Mouse (Mus musculus) stomach, embryonic 15.5 days (tissue): ENCODE results near the gene Olfr1340. TPM values are rescaled to one million over a fixed set of nuclear protein-coding genes. Genes with fewer than 3 reads are reported as not detected.

ENCODE experiments used
- ATAC-seq: fragments of 200-750 bp; cut with Nextera tagmentation; 2 replicates; pipeline ENCODE4 v1.8.0; 2017; ENCODE audit warnings: low read depth, moderate number of reproducible peaks, moderate TSS enrichment; ENCODE audit not compliant: insufficient read depth, low FRiP score
- H3K27ac ChIP-seq: fragments of 300-500 bp; sonication (generic); 2 replicates; pipeline ENCODE4 v1.5.1; 2015; ENCODE audit warnings: mild to moderate bottlenecking, inconsistent platforms
- H3K27me3 ChIP-seq: fragments of 300-500 bp; sonication (generic); replicated peaks from 2 replicates; pipeline ENCODE4 v1.6.1; 2015; ENCODE audit warnings: inconsistent platforms
- H3K36me3 ChIP-seq: fragments of 300-500 bp; sonication (generic); 2 replicates; pipeline ENCODE4 v1.6.1; 2015; ENCODE audit warnings: inconsistent platforms
- H3K4me1 ChIP-seq: fragments of 300-500 bp; sonication (generic); 2 replicates; pipeline ENCODE4 v1.6.1; 2015; ENCODE audit warnings: inconsistent platforms
- H3K4me2 ChIP-seq: fragments of 300-500 bp; sonication (generic); 2 replicates; pipeline ENCODE4 v1.6.1; 2015; ENCODE audit warnings: mild to moderate bottlenecking, inconsistent platforms
- H3K4me3 ChIP-seq: fragments of 300-500 bp; sonication (generic); replicated peaks from 2 replicates; pipeline ENCODE4 v1.5.1; 2015; ENCODE audit warnings: inconsistent platforms
- H3K9ac ChIP-seq: fragments of 300-500 bp; sonication (generic); 2 replicates; pipeline ENCODE4 v1.6.1; 2015; ENCODE audit warnings: inconsistent platforms
- H3K9me3 ChIP-seq: fragments of 300-500 bp; sonication (generic); 2 replicates; pipeline ENCODE4 v1.6.1; 2016; ENCODE audit warnings: inconsistent platforms
- WGBS: fragments of 180-500 bp; shearing (Covaris S2); methylation state at CpG from one replicate; pipeline ENCODE4 v1.1.7; 2015; 5-methylcytosine and 5-hydroxymethylcytosine counted together
- polyA plus RNA-seq: library from polyadenylated mRNA; unstranded; fragments of >200 nt; fragmentation: Nextera tagmentation; extraction: Ambion mirVana; gene quantifications from 2 replicates; pipeline ENCODE4 v1.2.1, GENCODE M21; 2015

The Olfr1340 gene
- polyA plus RNA-seq, 1 experiment from 2014 or later: not detected

DNA sequence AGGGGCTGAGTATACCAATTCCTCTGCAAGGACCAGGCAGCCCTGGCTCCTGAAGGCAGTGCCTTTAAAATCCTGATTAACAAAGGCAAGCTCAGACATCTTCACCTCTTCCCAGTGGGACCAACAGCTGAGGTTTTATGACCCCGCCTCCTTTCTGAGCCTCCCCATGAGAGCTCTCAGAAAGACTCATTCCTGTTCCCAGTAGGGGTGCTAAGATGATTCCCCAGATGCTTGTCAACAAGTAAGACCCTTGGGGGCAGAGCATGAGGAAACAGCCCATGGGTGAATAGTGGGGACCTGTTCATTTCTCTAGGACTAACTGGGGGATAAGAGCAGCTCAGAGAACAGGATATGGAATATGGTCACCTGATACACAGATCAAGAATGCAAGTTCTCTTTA is 38.7 kb downstream of the Olfr1340 start, which contains the start of gene Olfr1338:
TSS of gene Olfr1338 (minus strand) at position 101 of the 400 bp plus-strand sequence.
- Histone ChIP-seq H3K4me1 (no peaks in the 10 kb centered on the region), H3K4me3 (no peak within 1 kb of the TSS), H3K27ac (no peak within 1 kb of the TSS), H3K36me3 (no peaks in the 10 kb centered on the region), H3K27me3 (no peaks in the 10 kb centered on the region), H3K4me2 (no peak within 1 kb of the TSS), H3K9ac (no peak within 1 kb of the TSS), H3K9me3 (no peaks in the 10 kb centered on the region)
- no peak for ATAC-seq
- WGBS: 79% methylated on average over 1 of the region's 1 CpGs

Other genes starting within 250 kb of the Olfr1340 start
- 20.6 and 22.9 TPM in 2 replicates for gene Tie1, start 230.1 kb upstream of the Olfr1340 start, polyA plus RNA-seq
- gene 2610528J11Rik, start 193.1 kb upstream of the Olfr1340 start, polyA plus RNA-seq: 30.4 and 33.8 TPM in 2 replicates
- gene Tmem125, start 176.1 kb upstream of the Olfr1340 start, polyA plus RNA-seq: 8.7 and 10.1 TPM in 2 replicates
- gene Cfap57, start 99.4 kb upstream of the Olfr1340 start, polyA plus RNA-seq: 0.06 and 0.33 TPM in 2 replicates
- gene Ebna1bp2, start 99.3 kb upstream of the Olfr1340 start, polyA plus RNA-seq: 129 and 151 TPM in 2 replicates
- not detected in 2 replicates for gene Olfr62, start 61.2 kb upstream of the Olfr1340 start, polyA plus RNA-seq
- not detected in 2 replicates for gene Olfr1342, start 27.4 kb upstream of the Olfr1340 start, polyA plus RNA-seq
- gene Olfr1341, start 16.6 kb upstream of the Olfr1340 start, polyA plus RNA-seq: not detected in 2 replicates
- gene Olfr1339, start 12.0 kb downstream of the Olfr1340 start, polyA plus RNA-seq: not detected in 2 replicates
- gene Olfr1338, start 38.6 kb downstream of the Olfr1340 start, polyA plus RNA-seq: not detected in 2 replicates
- gene Olfr1337, start 62.4 kb downstream of the Olfr1340 start, polyA plus RNA-seq: not detected in 2 replicates
- gene Olfr1335, start 89.8 kb downstream of the Olfr1340 start, polyA plus RNA-seq: not detected in 2 replicates
- not detected in 2 replicates for gene Olfr1333, start 116.1 kb downstream of the Olfr1340 start, polyA plus RNA-seq
- not detected in 2 replicates for gene Olfr1331, start 144.5 kb downstream of the Olfr1340 start, polyA plus RNA-seq
- gene Olfr1330, start 168.5 kb downstream of the Olfr1340 start, polyA plus RNA-seq: not detected in 2 replicates
- not detected in 2 replicates for gene Olfr1329, start 197.3 kb downstream of the Olfr1340 start, polyA plus RNA-seq
- not detected in 2 replicates for gene Olfr1328, start 218.5 kb downstream of the Olfr1340 start, polyA plus RNA-seq
- gene Lao1, start 241.4 kb downstream of the Olfr1340 start, polyA plus RNA-seq: not detected in 2 replicates